Mouse (Mus musculus): ENCODE results near the gene Hrk. TPM values are rescaled to one million over a fixed set of nuclear protein-coding genes. Genes with fewer than 3 reads are reported as not detected.

Gene Hrk
- polyA plus RNA-seq, 1 experiment from 2014 or later, result 0.52 TPM

DNA sequence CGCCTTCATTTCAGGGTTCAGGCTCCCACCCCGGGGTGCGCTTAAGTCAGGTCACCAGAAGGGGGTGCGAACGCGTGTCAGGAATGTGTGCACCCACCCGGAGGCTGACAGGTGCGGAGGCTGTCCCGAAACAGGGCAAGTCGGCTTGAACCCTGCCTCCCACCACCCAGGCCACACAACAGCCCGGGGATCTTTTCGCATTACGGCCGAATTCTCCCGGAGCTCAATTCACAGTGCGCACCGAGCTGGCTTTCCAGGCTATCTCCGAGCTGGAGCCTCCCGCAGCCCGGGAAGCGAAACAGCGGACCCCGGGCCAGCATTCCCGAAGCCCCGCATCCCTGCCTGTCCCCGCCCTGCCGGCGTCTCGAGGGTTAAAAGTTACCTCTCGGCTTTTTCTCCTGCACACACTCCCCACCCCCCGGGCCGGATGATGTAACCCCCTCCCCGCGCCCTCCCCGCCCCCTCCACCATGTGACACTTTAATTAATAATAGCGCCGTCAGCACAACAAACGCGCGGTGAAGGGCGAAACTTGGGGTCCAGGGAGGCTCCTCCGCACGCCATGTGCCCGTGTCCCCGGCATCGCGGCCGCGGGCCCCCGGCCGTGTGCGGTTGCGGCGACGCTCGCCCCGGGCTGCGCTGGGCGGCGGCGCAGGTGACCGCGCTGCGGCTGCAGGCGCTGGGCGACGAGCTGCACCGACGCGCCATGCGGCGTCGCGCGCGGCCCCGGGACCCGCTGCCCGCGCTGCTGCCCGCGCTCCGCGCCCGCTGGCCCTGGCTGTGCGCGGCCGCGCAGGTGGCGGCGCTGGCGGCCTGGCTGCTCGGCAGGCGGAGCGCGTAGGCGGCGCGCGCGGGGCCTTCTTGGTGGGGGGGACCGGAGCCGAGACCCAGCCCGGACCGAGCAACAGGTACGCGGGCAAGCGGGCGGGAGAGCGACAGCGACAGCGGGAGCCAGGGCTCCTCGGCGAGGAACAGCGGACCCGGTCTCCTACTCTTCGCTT, 5.1 kb downstream of the Hrk start:
- Histone ChIP-seq H3K9ac (peak overlapping the region; percentile 60), H3K4me1 (peaks cover 40% of the 10 kb centered on the region), H3K27me3 (peaks cover 95% of the 10 kb centered on the region), H3K4me2 (peak overlapping the region; percentile 96), H3K36me3 (replicated peaks) (no peaks in the 10 kb centered on the region), H3K27ac (no peak overlapping the region), H3K4me3 (replicated peaks) (peak overlapping the region; percentile 51), H3K9me3 (no peaks in the 10 kb centered on the region)
- under 1% methylated on average over 109 of the region's 117 CpGs for WGBS
- ATAC-seq (ENCODE audit: low FRiP score), result 0 out of 2 replicates have a peak, but pooled peaks have one; percentile 66

DNA sequence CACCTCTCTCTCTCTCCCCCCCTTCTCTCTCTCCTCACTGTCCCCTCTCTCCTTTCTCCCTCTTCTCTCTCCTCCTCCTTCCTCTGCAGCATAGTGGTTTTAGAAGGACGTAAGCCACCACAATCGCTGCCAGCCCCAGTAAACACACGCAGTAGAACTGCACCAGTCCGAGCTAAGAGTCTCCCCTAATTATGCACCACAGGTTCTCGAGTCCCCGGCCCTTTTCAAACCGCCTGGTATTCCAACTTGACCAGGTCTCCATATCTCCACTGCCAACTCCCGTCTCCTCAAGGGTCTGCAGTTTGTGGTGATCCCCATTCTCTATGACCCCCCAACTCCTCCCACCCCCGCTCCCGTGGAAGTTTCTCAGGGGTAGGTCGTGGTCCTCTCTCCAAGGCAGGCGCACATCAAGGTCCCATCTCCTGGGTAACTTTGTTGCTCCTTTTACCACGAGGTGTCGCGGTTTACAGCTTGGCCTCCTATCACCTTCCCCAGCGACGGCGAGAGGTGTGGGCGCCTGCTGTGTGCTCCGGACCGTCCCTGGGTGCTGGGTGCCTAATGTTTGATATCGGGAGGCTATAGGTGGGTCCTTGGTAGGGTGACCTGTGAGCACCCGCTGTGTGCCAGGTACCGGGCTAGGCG, 6.6 kb downstream of the Hrk start:
- Histone ChIP-seq H3K27me3 (peaks cover 93% of the 10 kb centered on the region), H3K9ac (no peak overlapping the region; the same call in 1 of the 2 replicates), H3K27ac (no peak overlapping the region), H3K4me2 (peak overlapping the region; percentile 45), H3K4me1 (peaks cover 43% of the 10 kb centered on the region), H3K4me3 (replicated peaks) (peak overlapping the region; percentile 31), H3K9me3 (peaks cover 7% of the 10 kb centered on the region; the same call in 1 of the 2 replicates), H3K36me3 (replicated peaks) (no peaks in the 10 kb centered on the region)
- under 1% methylated on average over 25 of the region's 25 CpGs for WGBS
- ATAC-seq (ENCODE audit: low FRiP score), result no peak

DNA sequence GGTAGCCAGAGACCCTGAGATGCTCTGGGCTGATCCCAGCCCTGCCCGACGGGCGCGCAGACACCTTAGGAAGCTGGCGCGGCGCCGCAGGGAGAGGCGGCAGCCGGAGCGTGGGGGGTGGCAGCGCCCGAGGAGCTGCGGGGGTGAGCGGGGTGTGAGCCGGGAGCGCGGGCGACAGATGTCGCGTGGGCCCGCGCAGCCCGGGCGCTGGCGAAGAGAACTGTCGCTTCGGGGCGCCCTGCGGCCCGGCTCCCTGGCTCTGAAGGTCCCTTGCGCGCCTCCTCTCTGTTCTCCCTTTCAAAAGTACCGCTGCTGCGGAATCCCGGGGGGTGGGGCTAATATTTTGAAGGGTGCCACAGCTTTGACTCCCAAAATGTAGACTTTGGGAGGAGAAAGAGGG, 7.2 kb downstream of the Hrk start:
- no peak for ATAC-seq (ENCODE audit: low FRiP score)
- Histone ChIP-seq H3K9ac (no peak overlapping the region), H3K4me2 (peak overlapping the region; percentile 45), H3K4me3 (replicated peaks) (peak overlapping the region; percentile 31), H3K36me3 (replicated peaks) (no peaks in the 10 kb centered on the region), H3K4me1 (peaks cover 43% of the 10 kb centered on the region), H3K27me3 (peaks cover 91% of the 10 kb centered on the region), H3K9me3 (peaks cover 7% of the 10 kb centered on the region; the same call in 1 of the 2 replicates), H3K27ac (no peak overlapping the region)
- WGBS, result under 1% methylated on average over 36 of the region's 36 CpGs

- WGBS, result under 1% methylated on average over 27 of the region's 27 CpGs
- no peak overlapping the region for H3K9ac ChIP-seq
- H3K9me3 ChIP-seq, result peaks cover 7% of the 10 kb centered on the region; the same call in 1 of the 2 replicates
- peak overlapping the region; percentile 31; the same call in 1 of the 2 replicates for H3K4me3 ChIP-seq (replicated peaks)
- no peak overlapping the region for H3K27ac ChIP-seq
- H3K27me3 ChIP-seq, result peaks cover 89% of the 10 kb centered on the region
- peak overlapping the region; percentile 45 for H3K4me2 ChIP-seq
- no peak for ATAC-seq (ENCODE audit: low FRiP score)
- peaks cover 43% of the 10 kb centered on the region for H3K4me1 ChIP-seq
- H3K36me3 ChIP-seq (replicated peaks), result no peaks in the 10 kb centered on the region
Observed at GRCm38 (mm10) chr5:118172078-118172723, 7.8 kb downstream of the Hrk start.

DNA sequence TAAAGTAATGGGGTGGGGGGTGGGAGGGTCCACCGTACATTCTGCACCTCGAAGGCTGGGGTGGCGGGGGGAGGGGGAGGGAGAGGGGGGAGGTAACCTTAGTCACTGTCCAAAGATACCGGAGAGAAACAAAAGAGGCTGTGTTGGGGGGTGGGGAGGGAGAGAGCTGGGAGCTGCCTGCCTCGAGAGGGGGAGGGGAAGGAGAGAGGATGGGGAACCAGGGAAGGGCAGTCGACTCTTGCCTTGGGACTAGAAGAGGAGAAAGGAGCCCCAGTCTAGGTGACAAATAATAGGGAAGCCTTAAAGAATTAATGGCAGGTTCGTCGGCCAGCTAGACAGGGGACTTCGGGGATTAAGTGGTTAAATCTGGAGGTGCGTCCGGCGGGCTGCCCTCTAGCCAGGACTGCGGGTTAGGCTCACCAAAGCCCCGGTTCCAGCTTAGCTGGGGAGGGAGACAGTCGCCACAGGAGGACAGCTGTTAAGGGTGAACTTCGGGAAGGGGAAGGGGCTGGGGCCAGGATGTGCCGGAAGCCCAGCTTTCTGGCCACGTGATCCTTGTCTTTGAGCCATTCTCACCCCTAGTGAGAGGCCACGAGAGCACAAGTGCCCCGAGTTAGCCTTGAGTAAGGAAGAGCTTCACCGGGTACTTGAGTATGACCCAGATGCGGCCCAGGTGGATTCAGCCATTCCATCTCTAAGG, 10.0 kb downstream of the Hrk start:
- Histone ChIP-seq H3K4me3 (replicated peaks) (peak overlapping the region; percentile 33), H3K27me3 (peaks cover 67% of the 10 kb centered on the region), H3K4me1 (peaks cover 37% of the 10 kb centered on the region), H3K36me3 (replicated peaks) (no peaks in the 10 kb centered on the region), H3K4me2 (peak overlapping the region; percentile 55), H3K9ac (peak overlapping the region; percentile 44; the same call in 1 of the 2 replicates), H3K9me3 (peaks cover 7% of the 10 kb centered on the region; the same call in 1 of the 2 replicates), H3K27ac (no peak overlapping the region)
- WGBS, result 0% methylated on average over 22 of the region's 22 CpGs
- no peak for ATAC-seq (ENCODE audit: low FRiP score)

GRCm38 (mm10) chr5:118175137-118175536, 10.7 kb downstream of the Hrk start:
- Histone ChIP-seq H3K9ac (no peak overlapping the region), H3K36me3 (replicated peaks) (no peaks in the 10 kb centered on the region), H3K27ac (no peak overlapping the region), H3K4me1 (peaks cover 32% of the 10 kb centered on the region), H3K4me3 (replicated peaks) (no peak overlapping the region), H3K4me2 (peak overlapping the region; percentile 55), H3K9me3 (peaks cover 7% of the 10 kb centered on the region; the same call in 1 of the 2 replicates), H3K27me3 (peaks cover 60% of the 10 kb centered on the region)
- 39% methylated on average over 2 of the region's 2 CpGs for WGBS
- ATAC-seq (ENCODE audit: low FRiP score), result no peak

DNA sequence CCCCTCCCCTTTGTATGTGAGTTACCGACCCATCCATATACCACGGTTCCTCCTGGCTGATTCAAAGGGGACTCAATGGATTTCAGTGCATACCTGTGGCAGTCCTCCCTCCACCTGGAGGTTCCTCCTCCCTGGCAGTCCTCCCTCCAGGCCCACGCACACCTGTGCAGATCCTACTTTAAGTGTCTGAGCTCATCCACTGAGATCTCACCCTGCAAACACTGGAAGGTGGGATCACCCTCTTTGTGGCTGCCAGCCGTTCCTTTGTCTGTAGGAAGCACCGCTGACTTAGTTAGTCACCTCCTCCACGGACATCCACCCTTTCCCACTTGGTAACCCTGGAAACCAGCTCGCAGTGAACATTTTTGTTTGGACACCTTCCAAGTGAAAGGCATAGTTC, 13.2 kb downstream of the Hrk start:
- peaks cover 35% of the 10 kb centered on the region for H3K27me3 ChIP-seq
- no peak overlapping the region for H3K4me2 ChIP-seq
- H3K4me3 ChIP-seq (replicated peaks), result no peak overlapping the region
- H3K27ac ChIP-seq, result no peak overlapping the region
- no peak overlapping the region for H3K9ac ChIP-seq
- H3K36me3 ChIP-seq (replicated peaks), result no peaks in the 10 kb centered on the region
- no peak for ATAC-seq (ENCODE audit: low FRiP score)
- H3K4me1 ChIP-seq, result peaks cover 11% of the 10 kb centered on the region
- peaks cover 7% of the 10 kb centered on the region; the same call in 1 of the 2 replicates for H3K9me3 ChIP-seq
- WGBS, result 77% methylated on average over 7 of the region's 7 CpGs

GRCm38 (mm10) chr5:118186903-118187633, 22.6 kb downstream of the Hrk start:
- Histone ChIP-seq H3K4me1 (peaks cover 5% of the 10 kb centered on the region), H3K9ac (no peak overlapping the region), H3K4me2 (no peak overlapping the region), H3K4me3 (replicated peaks) (no peak overlapping the region), H3K9me3 (no peaks in the 10 kb centered on the region), H3K27me3 (peaks cover 12% of the 10 kb centered on the region; the same call in 1 of the 2 replicates), H3K27ac (no peak overlapping the region), H3K36me3 (replicated peaks) (no peaks in the 10 kb centered on the region)
- WGBS, result 71% methylated on average over 9 of the region's 9 CpGs
- ATAC-seq (ENCODE audit: low FRiP score), result no peak

- no peak overlapping the region for H3K4me3 ChIP-seq (replicated peaks)
- no peaks in the 10 kb centered on the region for H3K36me3 ChIP-seq (replicated peaks)
- no peak overlapping the region for H3K4me2 ChIP-seq
- H3K4me1 ChIP-seq, result peaks cover 17% of the 10 kb centered on the region
- H3K9me3 ChIP-seq, result no peaks in the 10 kb centered on the region
- WGBS, result 64% methylated on average over 6 of the region's 6 CpGs
- H3K27me3 ChIP-seq, result peaks cover 21% of the 10 kb centered on the region
- H3K9ac ChIP-seq, result no peak overlapping the region
- no peak overlapping the region for H3K27ac ChIP-seq
- no peak for ATAC-seq (ENCODE audit: low FRiP score)
Observed at GRCm38 (mm10) chr5:118188356-118188755, 23.9 kb downstream of the Hrk start.

DNA sequence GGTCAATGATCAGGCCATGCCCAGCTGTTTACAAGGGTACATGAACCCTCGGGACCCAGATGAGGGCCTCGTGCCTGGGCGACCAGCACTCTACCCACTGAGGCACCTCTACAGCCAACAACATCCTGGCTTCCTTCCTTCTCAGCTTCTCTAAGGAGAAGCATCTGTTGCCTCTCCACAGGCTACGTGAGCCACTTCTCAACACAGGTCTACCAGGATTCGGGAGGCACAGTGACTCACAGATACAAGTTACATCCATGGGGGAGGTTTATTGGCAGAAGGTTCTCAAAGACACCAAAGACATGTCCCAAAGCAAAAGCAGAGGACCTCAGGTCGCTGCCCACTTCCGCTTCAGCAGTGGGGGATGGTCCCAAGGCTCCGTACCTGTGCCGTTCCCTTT, 26.0 kb downstream of the Hrk start:
- Histone ChIP-seq H3K9me3 (no peaks in the 10 kb centered on the region), H3K4me3 (replicated peaks) (no peak overlapping the region), H3K9ac (no peak overlapping the region), H3K27me3 (peaks cover 19% of the 10 kb centered on the region), H3K4me2 (no peak overlapping the region), H3K4me1 (peaks cover 17% of the 10 kb centered on the region), H3K36me3 (replicated peaks) (no peaks in the 10 kb centered on the region), H3K27ac (no peak overlapping the region)
- WGBS, result 87% methylated on average over 9 of the region's 9 CpGs
- ATAC-seq (ENCODE audit: low FRiP score), result no peak

DNA sequence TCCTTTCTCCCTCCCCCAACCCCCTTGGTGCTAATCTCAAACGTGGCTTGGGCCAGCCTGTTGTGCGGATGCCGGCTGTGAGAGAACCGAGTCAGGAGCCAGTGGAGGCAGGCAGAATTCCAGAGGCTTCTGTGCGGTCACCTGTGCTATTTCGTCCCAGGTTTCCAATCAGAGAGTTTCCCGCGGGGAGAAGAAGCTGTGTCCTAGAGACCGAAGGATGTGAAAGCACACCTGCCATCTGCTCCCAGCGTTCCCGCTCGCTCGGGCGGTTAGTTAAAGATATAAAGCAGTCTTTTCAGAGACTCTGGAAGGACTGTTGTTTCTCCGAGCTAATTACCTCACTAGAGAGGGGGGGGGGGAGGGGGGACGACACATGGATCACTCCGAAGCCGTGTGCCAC, 27.8 kb downstream of the Hrk start:
- Histone ChIP-seq H3K9ac (no peak overlapping the region), H3K36me3 (replicated peaks) (no peaks in the 10 kb centered on the region), H3K9me3 (no peaks in the 10 kb centered on the region), H3K27me3 (peaks cover 19% of the 10 kb centered on the region), H3K4me2 (peak overlapping the region; percentile 24), H3K4me3 (replicated peaks) (no peak overlapping the region), H3K27ac (peak overlapping the region; percentile 56; the same call in 1 of the 2 replicates), H3K4me1 (peaks cover 17% of the 10 kb centered on the region)
- WGBS, result 12% methylated on average over 18 of the region's 18 CpGs
- ATAC-seq (ENCODE audit: low FRiP score), result no peak
